Mouse (Mus musculus) brain, embryonic 14.5 days (tissue): ENCODE measurements at regions not wholly inside any gene's neighbourhood (a gene's known extent, or its start where the extent isn't known, plus 50 kb on each side); places are given as distances from the start of the nearest gene placed in this dataset.

ENCODE experiments used
- CTCF ChIP-seq: fragments of 200-500 bp; IDR thresholded peaks from 2 replicates; pipeline ENCODE4 v1.5.1; 2012; ENCODE audit warnings: inconsistent platforms, mild to moderate bottlenecking, moderate library complexity, borderline replicate concordance; ENCODE audit not compliant: insufficient read depth, insufficient read length; ENCODE audit errors: extremely low read depth
- POLR2A ChIP-seq: fragments of 200-500 bp; IDR thresholded peaks from 2 replicates; pipeline ENCODE4 v1.6.1; 2012; ENCODE audit warnings: mild to moderate bottlenecking, inconsistent platforms, borderline replicate concordance; ENCODE audit not compliant: poor library complexity, insufficient read depth, insufficient read length, severe bottlenecking; ENCODE audit errors: extremely low read depth

GRCm38 (mm10) chr12:26756284-26756683 is 287.3 kb downstream of the Cmpk2 start:
- TF ChIP-seq CTCF, result no peak
- TF ChIP-seq POLR2A, result no peak
